Mouse (Mus musculus): ENCODE results near the gene Stk17b.
"Not testable (repeated sequence)": the region's sequence is repeated elsewhere in the genome, so short reads cannot be mapped to it uniquely, and the experiment has no call there.

Gene Stk17b

GRCm38 (mm10) chr1:53726883-53727282, 58.1 kb downstream of the Stk17b start:
- no peak for DNase-seq (ENCODE audit: low read depth)

- DNase-seq (ENCODE audit: low read depth) = no peak
These were observed 63.7 kb downstream of the Stk17b start for GRCm38 (mm10) chr1:53721353-53721752.

- DNase-seq (ENCODE audit: low read depth) = peak; percentile 35
These were observed 64.2 kb downstream of the Stk17b start for GRCm38 (mm10) chr1:53720601-53721351.

GRCm38 (mm10) chr1:53715966-53716515, 69.0 kb downstream of the Stk17b start:
- no peak for DNase-seq (ENCODE audit: low read depth)

GRCm38 (mm10) chr1:53715446-53715845, 69.6 kb downstream of the Stk17b start:
- DNase-seq (ENCODE audit: low read depth) = peak; percentile 92

GRCm38 (mm10) chr1:53713383-53713782, 71.6 kb downstream of the Stk17b start:
- not testable (repeated sequence) for DNase-seq (ENCODE audit: low read depth)

GRCm38 (mm10) chr1:53711069-53711468, 74.0 kb downstream of the Stk17b start:
- DNase-seq (ENCODE audit: low read depth) = no peak

GRCm38 (mm10) chr1:53709602-53710001, 75.4 kb downstream of the Stk17b start:
- not testable (repeated sequence) for DNase-seq (ENCODE audit: low read depth)

GRCm38 (mm10) chr1:53706431-53707361, 78.3 kb downstream of the Stk17b start, which contains the start of gene Dnah7a:
Dnah7a (minus strand) TSS chr1:53706784.
- DNase-seq (ENCODE audit: low read depth) = no peak
